Mouse (Mus musculus): Measurements from ENCODE around the gene Mindy1. TPM values are rescaled to one million over a fixed set of nuclear protein-coding genes. Genes with fewer than 3 reads are reported as not detected.

Mindy1 gene
- total RNA-seq, 2 experiments from 2014 or later = 22.7 to 30.9 TPM

DNA sequence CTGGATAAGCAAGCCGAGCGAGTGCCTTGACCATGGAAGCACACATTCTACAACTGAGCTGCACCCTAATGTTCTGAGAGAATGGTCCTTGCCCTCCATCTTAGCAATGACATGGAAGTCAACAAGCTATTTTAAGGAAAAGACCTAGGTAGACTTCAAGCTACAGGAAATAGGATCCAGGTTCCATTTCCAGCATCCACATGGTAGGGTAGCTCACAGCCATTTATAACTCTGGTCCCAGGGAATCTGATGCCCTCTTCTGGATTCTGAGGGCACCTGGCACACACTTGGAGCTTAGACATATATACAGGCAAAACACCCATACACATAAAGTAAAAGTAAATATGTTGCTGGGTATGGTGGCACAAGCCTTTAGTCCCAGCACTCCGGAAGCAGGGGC is 15.1 kb upstream of the Mindy1 start:
- ATAC-seq (replicated peaks; ENCODE audit: poor library complexity) = no peak

GRCm38 (mm10) chr3:95267855-95268254 is 13.3 kb upstream of the Mindy1 start:
- ATAC-seq (replicated peaks; ENCODE audit: poor library complexity) = no peak

GRCm38 (mm10) chr3:95269789-95270188 is 11.4 kb upstream of the Mindy1 start:
- no peak for ATAC-seq (replicated peaks; ENCODE audit: poor library complexity)

- ATAC-seq (replicated peaks; ENCODE audit: poor library complexity) = no peak
Measured at GRCm38 (mm10) chr3:95270766-95271364, 10.3 kb upstream of the Mindy1 start.

DNA sequence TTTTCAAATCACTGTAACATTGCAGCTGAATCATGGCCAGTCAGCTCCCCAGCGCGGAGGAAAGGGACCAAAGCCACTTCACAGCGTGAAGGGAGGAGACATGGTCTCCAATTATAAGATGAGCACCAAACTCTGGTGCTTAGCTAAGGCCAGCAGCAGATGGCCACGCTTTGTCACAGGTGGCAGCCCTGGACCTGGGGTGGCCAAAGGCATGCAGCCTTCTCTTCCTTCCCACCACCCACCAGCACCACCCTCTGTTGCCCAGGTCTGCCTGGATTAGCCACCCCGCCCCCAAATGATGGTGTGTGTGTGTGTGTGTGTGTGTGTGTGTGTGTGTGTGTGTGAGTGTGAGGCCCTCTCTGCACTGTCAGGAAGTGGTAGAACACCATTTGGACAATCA is 7.7 kb upstream of the Mindy1 start:
- ATAC-seq (replicated peaks; ENCODE audit: poor library complexity) = no peak

- no peak for ATAC-seq (replicated peaks; ENCODE audit: poor library complexity)
Measured at GRCm38 (mm10) chr3:95274453-95274852, 6.7 kb upstream of the Mindy1 start.

DNA sequence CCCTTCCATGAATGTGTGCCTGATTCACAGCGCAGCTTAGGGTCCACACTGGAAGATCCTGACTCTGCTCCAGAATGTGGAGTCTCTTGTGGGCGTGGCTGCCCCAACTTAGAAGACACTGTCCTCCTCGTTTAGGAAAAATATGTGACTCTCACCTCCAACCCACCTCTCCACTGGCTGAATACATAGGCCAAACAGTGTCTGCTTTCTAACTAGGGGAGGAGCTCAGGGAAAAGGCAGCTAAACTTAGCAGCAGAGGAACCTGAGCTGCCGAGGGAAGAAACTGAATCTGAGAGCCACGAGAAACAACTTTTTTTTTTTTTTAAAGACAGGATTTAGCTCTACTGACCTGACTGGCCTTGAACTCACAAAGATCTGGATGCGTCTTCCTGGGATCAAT is 6.0 kb upstream of the Mindy1 start:
- ATAC-seq (replicated peaks; ENCODE audit: poor library complexity) = no peak

DNA sequence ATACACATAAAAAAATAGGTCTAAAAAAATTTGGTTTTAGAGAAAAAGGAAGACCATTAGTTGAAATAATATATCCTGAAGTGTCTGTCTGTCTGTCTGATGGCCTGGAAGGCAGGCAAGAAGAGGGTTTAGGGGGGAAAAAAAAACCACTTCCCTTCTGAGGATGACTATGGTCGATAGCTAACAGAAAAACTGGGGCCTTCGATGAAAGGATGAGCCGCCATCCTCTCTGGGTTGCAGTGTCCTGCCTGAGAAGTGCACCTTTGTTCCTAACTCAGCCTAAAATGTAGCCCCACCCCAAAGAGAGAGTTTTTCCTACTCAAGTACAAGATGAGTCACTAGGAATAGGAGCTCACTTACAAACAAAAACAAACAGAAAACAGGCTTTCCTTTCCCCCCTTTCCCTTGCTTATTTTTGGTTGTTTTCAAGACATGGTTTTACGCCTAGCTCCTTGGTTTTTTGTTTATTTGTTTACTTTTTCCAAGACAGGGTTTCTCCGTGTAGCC is 4.7 kb upstream of the Mindy1 start:
- no peak for ATAC-seq (replicated peaks; ENCODE audit: poor library complexity)

DNA sequence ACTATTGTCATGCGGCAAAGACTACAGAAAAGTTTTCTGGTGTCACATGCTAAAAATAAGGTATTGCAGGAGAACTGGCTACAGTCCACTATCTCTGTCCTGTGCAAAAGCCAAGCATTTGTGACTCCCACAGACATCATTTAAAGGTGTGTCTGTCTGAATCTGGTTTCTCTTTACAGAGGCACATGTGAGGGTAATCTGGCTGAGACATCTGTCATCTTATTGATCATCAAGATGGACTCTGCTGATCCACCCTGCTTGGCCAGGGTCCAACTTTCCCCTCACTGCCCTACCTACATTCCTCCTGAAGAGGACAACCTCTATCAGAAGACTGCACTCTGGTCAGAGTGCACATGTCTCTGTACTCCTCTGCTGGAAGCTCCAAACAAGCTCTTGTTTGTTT is 4.0 kb upstream of the Mindy1 start:
- ATAC-seq (replicated peaks; ENCODE audit: poor library complexity) = no peak

- ATAC-seq (replicated peaks; ENCODE audit: poor library complexity) = no peak
Measured at GRCm38 (mm10) chr3:95280747-95281146, 398 bp upstream of the Mindy1 start.

- ATAC-seq (replicated peaks; ENCODE audit: poor library complexity) = peak; percentile 32
Measured at GRCm38 (mm10) chr3:95282381-95282864, 1.3 kb downstream of the Mindy1 start.

DNA sequence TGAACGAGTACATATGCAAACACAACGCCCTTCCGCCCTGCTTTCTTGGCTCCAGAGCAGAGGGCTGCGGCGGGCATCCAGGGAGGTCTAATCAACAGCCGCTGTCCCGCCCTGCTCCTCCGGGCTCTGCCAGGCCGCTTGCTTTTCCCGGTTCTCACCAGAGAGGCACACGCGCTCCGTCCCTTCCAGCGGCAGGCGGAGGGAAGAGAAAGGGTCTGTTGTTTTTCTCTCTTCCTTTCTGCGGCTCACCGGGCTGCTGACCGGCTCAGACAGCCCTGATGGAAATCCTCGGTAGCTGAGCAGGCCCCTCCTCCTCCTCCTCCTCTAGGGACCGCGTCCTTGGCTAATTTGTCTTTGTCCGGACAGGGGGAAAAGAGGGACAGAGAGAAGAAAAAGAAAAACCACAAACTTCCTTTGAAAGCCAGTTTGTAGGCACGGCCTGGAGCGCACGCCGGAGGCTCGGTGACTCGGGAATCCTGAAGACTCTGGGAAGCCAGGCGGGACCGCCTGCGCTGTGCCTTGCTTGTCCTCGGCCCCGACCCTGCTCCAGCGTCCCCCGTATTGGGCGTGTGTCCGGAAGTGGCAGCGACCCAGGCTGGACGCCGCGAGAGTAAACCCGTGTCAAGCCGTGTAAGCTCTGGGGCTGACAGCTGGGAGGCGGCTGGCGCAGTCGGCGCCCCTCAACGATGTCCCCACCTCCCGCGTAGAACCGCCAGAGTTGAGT is 1.9 kb downstream of the Mindy1 start:
- ATAC-seq (replicated peaks; ENCODE audit: poor library complexity) = peak; percentile 42

- no peak for ATAC-seq (replicated peaks; ENCODE audit: poor library complexity)
Measured at GRCm38 (mm10) chr3:95283589-95283941, 2.4 kb downstream of the Mindy1 start.

GRCm38 (mm10) chr3:95284062-95284461 is 2.9 kb downstream of the Mindy1 start:
- no peak for ATAC-seq (replicated peaks; ENCODE audit: poor library complexity)

GRCm38 (mm10) chr3:95284501-95285281 is 3.5 kb downstream of the Mindy1 start:
- ATAC-seq (replicated peaks; ENCODE audit: poor library complexity) = no peak

GRCm38 (mm10) chr3:95285390-95285789 is 4.2 kb downstream of the Mindy1 start:
- ATAC-seq (replicated peaks; ENCODE audit: poor library complexity) = no peak

GRCm38 (mm10) chr3:95286011-95286410 is 4.9 kb downstream of the Mindy1 start:
- ATAC-seq (replicated peaks; ENCODE audit: poor library complexity) = no peak

- peak; percentile 10 for ATAC-seq (replicated peaks; ENCODE audit: poor library complexity)
Measured at GRCm38 (mm10) chr3:95286510-95286909, 5.4 kb downstream of the Mindy1 start.

DNA sequence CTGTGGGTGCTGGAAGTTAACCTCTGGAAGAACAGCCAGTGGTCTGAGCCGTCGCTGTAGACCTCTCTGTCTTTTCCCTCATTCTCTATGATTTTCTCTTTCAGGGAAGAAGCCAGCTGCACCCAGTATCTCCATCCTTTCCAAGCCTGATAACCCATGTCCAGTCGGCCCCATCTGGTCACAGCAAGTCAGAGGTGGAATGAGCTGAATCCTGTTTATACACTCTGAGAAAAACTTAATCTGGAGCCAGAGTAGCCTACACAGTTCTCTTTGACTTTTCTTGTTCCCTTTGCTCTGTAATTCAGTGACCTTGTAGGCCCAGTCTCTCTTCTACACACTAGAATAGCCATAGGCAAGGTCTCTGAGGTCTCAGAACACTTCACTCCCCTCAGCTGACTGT is 6.4 kb downstream of the Mindy1 start:
- ATAC-seq (replicated peaks; ENCODE audit: poor library complexity) = no peak

DNA sequence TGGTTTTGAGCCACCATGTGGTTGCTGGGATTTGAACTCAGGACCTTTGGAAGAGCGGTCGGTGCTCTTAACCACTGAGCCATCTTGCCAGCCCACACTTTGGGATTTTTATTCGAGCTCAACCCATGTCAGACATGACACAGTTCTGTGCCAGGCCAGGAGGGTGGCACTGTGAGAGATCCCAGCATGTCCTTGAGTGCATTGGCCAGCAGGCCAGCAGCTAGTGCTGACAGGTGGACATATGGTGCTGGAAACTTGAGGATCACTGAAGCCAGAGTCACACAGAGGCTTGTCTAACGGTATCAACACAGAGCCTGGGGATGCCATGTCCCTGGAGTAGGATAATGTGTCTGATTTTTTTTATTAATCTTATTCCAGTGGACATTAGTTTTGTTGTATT is 8.3 kb downstream of the Mindy1 start:
- ATAC-seq (replicated peaks; ENCODE audit: poor library complexity) = no peak

- no peak for ATAC-seq (replicated peaks; ENCODE audit: poor library complexity)
Measured at GRCm38 (mm10) chr3:95290156-95290555, 9.0 kb downstream of the Mindy1 start.

GRCm38 (mm10) chr3:95291041-95291440 is 9.9 kb downstream of the Mindy1 start:
- ATAC-seq (replicated peaks; ENCODE audit: poor library complexity) = no peak
